Mouse (Mus musculus) thymus, postnatal 14 days (tissue): ENCODE measurements at regions not wholly inside any gene's neighbourhood (a gene's known extent, or its start where the extent isn't known, plus 50 kb on each side); places are given as distances from the start of the nearest gene placed in this dataset.
"Not testable (repeated sequence)": the region's sequence is repeated elsewhere in the genome, so short reads cannot be mapped to it uniquely, and the experiment has no call there.

Source experiments
- DNase-seq: peaks from one replicate; pipeline ENCODE4 v3.0.0; 2021

- DNase-seq = no peak
These were observed 83.8 kb downstream of the Eif4e start for GRCm38 (mm10) chr3:138609749-138610148.

- DNase-seq = no peak
These were observed 87.1 kb downstream of the Eif4e start for GRCm38 (mm10) chr3:138612884-138613653.

GRCm38 (mm10) chr3:138613680-138614079, 87.7 kb downstream of the Eif4e start:
- no peak for DNase-seq

- DNase-seq = no peak
These were observed 88.9 kb downstream of the Eif4e start for GRCm38 (mm10) chr3:138614899-138615298.

- DNase-seq = no peak
These were observed 94.3 kb downstream of the Eif4e start for GRCm38 (mm10) chr3:138620263-138620662.

DNA sequence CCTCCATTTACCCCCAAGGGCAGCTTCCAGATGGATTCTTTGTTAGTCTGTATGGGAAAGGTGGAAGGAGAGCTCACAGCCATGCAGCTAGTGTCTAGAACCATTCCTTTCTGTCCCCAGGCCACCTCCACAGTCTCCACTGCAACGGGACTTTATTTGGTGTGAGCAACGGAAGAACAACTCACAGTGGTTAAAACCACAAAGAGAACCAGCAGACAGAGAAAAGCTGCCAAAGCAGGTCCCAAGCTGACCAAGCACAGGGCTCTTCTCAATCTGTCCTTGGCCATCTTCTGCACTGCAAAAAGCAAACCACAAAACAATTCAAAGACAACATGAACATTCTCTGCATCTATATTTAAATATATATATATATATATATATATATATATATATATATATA, 98.1 kb downstream of the Eif4e start:
- DNase-seq = no peak

- DNase-seq = no peak
These were observed 100.3 kb downstream of the Eif4e start for GRCm38 (mm10) chr3:138626230-138626629.

DNA sequence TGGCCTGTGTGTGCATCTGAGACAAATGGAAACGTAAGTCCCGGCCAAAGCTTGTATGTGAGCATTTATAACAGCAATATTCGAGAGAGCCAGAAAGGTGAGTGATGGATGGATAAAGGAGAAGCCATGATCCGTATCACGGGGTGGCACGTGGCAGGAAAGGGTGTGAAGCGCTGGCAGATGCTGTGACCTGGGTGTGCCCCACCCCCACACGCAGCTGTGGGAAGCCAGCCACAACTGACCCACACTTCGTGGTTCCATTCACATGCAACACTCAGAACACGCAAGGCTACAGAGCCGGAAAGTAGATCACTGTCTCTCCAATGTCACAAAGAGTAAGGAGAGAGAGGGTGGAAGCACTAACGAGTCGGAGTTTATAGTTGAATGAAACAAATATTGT, 104.3 kb downstream of the Eif4e start:
- DNase-seq = peak; percentile 60

DNA sequence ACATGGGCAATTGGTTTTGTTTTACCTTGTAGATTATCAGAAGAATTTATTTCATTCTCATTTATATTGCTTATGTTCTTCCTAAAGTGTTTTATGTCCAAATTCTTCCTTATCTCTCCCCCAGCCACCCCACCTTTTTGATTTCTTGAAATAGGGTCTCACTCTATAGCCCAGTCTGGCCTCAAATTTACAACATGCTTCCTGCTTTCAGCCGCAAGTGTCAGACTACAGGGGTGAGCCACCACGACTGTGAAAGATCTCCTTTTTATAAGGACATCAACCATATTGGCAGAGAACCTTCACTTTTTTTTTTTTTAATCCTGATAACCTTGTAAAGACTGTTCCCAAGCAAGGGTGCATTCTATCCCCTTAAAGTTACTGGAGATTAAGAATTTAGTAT, 106.1 kb downstream of the Eif4e start:
- no peak for DNase-seq

- DNase-seq = peak; percentile 64
These were observed 100.0 kb upstream of the Tspan5 start for GRCm38 (mm10) chr3:138642026-138642425.

GRCm38 (mm10) chr3:138643951-138644285, 98.1 kb upstream of the Tspan5 start:
- DNase-seq = no peak

GRCm38 (mm10) chr3:138644286-138644951, 97.6 kb upstream of the Tspan5 start:
- DNase-seq = peak; percentile 54

- peak; percentile 18 for DNase-seq
These were observed 96.7 kb upstream of the Tspan5 start for GRCm38 (mm10) chr3:138645320-138645719.

GRCm38 (mm10) chr3:138649699-138650098, 92.3 kb upstream of the Tspan5 start:
- DNase-seq = peak; percentile 35

GRCm38 (mm10) chr3:138650671-138651070, 91.3 kb upstream of the Tspan5 start:
- DNase-seq = not testable (repeated sequence)

GRCm38 (mm10) chr3:138651361-138652205, 90.4 kb upstream of the Tspan5 start:
- DNase-seq = no peak

- DNase-seq = no peak
These were observed 89.8 kb upstream of the Tspan5 start for GRCm38 (mm10) chr3:138652206-138652605.

GRCm38 (mm10) chr3:138652685-138653084, 89.3 kb upstream of the Tspan5 start:
- no peak for DNase-seq

GRCm38 (mm10) chr3:138653549-138654246, 88.3 kb upstream of the Tspan5 start:
- DNase-seq = no peak

- no peak for DNase-seq
These were observed 87.2 kb upstream of the Tspan5 start for GRCm38 (mm10) chr3:138654610-138655371.

- DNase-seq = no peak
These were observed 86.5 kb upstream of the Tspan5 start for GRCm38 (mm10) chr3:138655479-138655878.

- no peak for DNase-seq
These were observed 79.4 kb upstream of the Tspan5 start for GRCm38 (mm10) chr3:138662625-138663024.
